Mouse (Mus musculus) lung, postnatal 0 days (tissue): ENCODE results near the gene Pnkd.

Experiments used
- CTCF ChIP-seq: IDR thresholded peaks from 2 replicates; pipeline ENCODE4 v1.5.1; 2016; ENCODE audit warnings: antibody characterized with exemption, mild to moderate bottlenecking
- EP300 ChIP-seq: IDR thresholded peaks from 2 replicates; pipeline ENCODE4 v1.6.1; 2016; ENCODE audit warnings: antibody characterized with exemption, mild to moderate bottlenecking, control low read depth

- TF ChIP-seq CTCF (peak; percentile 43), EP300 (no peak; the same call in 1 of the 2 replicates)
These were observed at the start of gene Pnkd, which contains the start of gene Aamp for GRCm38 (mm10) chr1:74284543-74285160.
